Mouse (Mus musculus) lung, embryonic 16.5 days (tissue): Measurements from ENCODE around the gene Neurod2. TPM values are rescaled to one million over a fixed set of nuclear protein-coding genes. Genes with fewer than 3 reads are reported as not detected.
A peak's percentile ranks its signal among the peaks of the same experiment; 100 is the strongest.

ENCODE experiments used
- ATAC-seq: fragments of 200-750 bp; cut with Nextera tagmentation; 2 replicates; pipeline ENCODE4 v1.8.0; 2017; ENCODE audit warnings: low read depth, mild to moderate bottlenecking, moderate library complexity
- H3K27ac ChIP-seq: fragments of 300-500 bp; sonication (generic); 2 replicates; pipeline ENCODE4 v1.5.1; 2014; ENCODE audit warnings: mild to moderate bottlenecking, control low read depth, low read length
- H3K27me3 ChIP-seq: fragments of 300-500 bp; sonication (generic); 2 replicates; pipeline ENCODE4 v1.6.1; 2014; ENCODE audit warnings: low read depth, low read length, mixed read lengths; ENCODE audit not compliant: control insufficient read depth, insufficient read depth
- H3K36me3 ChIP-seq: fragments of 300-500 bp; sonication (generic); 2 replicates; pipeline ENCODE4 v1.6.1; 2014; ENCODE audit warnings: low read length; ENCODE audit not compliant: control insufficient read depth, insufficient read depth
- H3K4me1 ChIP-seq: fragments of 300-500 bp; sonication (generic); replicated peaks from 2 replicates; pipeline ENCODE4 v1.6.1; 2014; ENCODE audit warnings: low read length, mixed read lengths; ENCODE audit not compliant: control insufficient read depth, insufficient read depth
- H3K4me2 ChIP-seq: fragments of 300-500 bp; sonication (generic); 2 replicates; pipeline ENCODE4 v1.6.1; 2014; ENCODE audit warnings: low read depth, low read length, control low read depth
- H3K4me3 ChIP-seq: fragments of 300-500 bp; sonication (generic); 2 replicates; pipeline ENCODE4 v1.5.1; 2014; ENCODE audit warnings: mild to moderate bottlenecking, low read length, control low read depth
- H3K9ac ChIP-seq: fragments of 300-500 bp; sonication (generic); 2 replicates; pipeline ENCODE4 v1.6.1; 2014; ENCODE audit warnings: low read length, control low read depth
- H3K9me3 ChIP-seq: fragments of 300-500 bp; sonication (generic); 2 replicates; pipeline ENCODE4 v1.6.1; 2016; ENCODE audit warnings: low read length; ENCODE audit not compliant: control insufficient read depth
- WGBS: fragments of 180-500 bp; shearing (Covaris S2); extraction: QIAGEN DNeasy Blood & Tissue Kit; methylation state at CpG from one replicate; pipeline ENCODE4 v1.1.7; 2014; 5-methylcytosine and 5-hydroxymethylcytosine counted together
- polyA plus RNA-seq: library from polyadenylated mRNA; unstranded; fragments of >200 nt; fragmentation: Nextera tagmentation; extraction: Ambion mirVana; gene quantifications from 2 replicates; pipeline ENCODE4 v1.2.1, GENCODE M21; 2015

The Neurod2 gene
- polyA plus RNA-seq, 1 experiment from 2014 or later = not detected

- no peaks in the 10 kb centered on the region for H3K4me1 ChIP-seq
- H3K36me3 ChIP-seq = no peaks in the 10 kb centered on the region
- H3K9ac ChIP-seq = no peak overlapping the region
- no peaks in the 10 kb centered on the region for H3K9me3 ChIP-seq
- H3K27me3 ChIP-seq = peaks cover 85% of the 10 kb centered on the region
- H3K27ac ChIP-seq = no peak overlapping the region
- no peak overlapping the region for H3K4me2 ChIP-seq
- WGBS = 7% methylated on average over 7 of the region's 7 CpGs
- no peak for ATAC-seq
- H3K4me3 ChIP-seq = no peak overlapping the region
Observed at GRCm38 (mm10) chr11:98317479-98317878, 12.0 kb downstream of the Neurod2 start.

- ATAC-seq = no peak
- Histone ChIP-seq H3K27ac (no peak overlapping the region), H3K9ac (no peak overlapping the region), H3K9me3 (no peaks in the 10 kb centered on the region), H3K4me3 (no peak overlapping the region), H3K27me3 (peaks cover 52% of the 10 kb centered on the region), H3K4me1 (no peaks in the 10 kb centered on the region), H3K36me3 (no peaks in the 10 kb centered on the region), H3K4me2 (no peak overlapping the region)
- WGBS = 3% methylated on average over 26 of the region's 26 CpGs
Observed at GRCm38 (mm10) chr11:98313790-98314323, 15.6 kb downstream of the Neurod2 start.

GRCm38 (mm10) chr11:98298484-98299205 lies 30.8 kb downstream of the Neurod2 start:
- H3K27me3 ChIP-seq = peaks cover 11% of the 10 kb centered on the region
- 10% methylated on average over 10 of the region's 10 CpGs for WGBS

GRCm38 (mm10) chr11:98297778-98298177 lies 31.7 kb downstream of the Neurod2 start:
- Histone ChIP-seq H3K4me1 (peaks cover 33% of the 10 kb centered on the region), H3K36me3 (no peaks in the 10 kb centered on the region), H3K4me2 (no peak overlapping the region), H3K9me3 (no peaks in the 10 kb centered on the region), H3K27ac (no peak overlapping the region), H3K27me3 (peaks cover 11% of the 10 kb centered on the region), H3K4me3 (no peak overlapping the region), H3K9ac (no peak overlapping the region)
- WGBS = 16% methylated on average over 7 of the region's 7 CpGs
- no peak for ATAC-seq

More at GRCm38 (mm10) chr11:98298484-98299205, 30.8 kb downstream of the Neurod2 start:
- ATAC-seq = 0 out of 2 replicates have a peak, but pooled peaks have one; percentile 34
- no peak overlapping the region for H3K27ac ChIP-seq
- H3K4me3 ChIP-seq = no peak overlapping the region
- H3K9me3 ChIP-seq = no peaks in the 10 kb centered on the region
- H3K9ac ChIP-seq = no peak overlapping the region
- peaks cover 33% of the 10 kb centered on the region for H3K4me1 ChIP-seq
- H3K36me3 ChIP-seq = no peaks in the 10 kb centered on the region
- 0 out of 2 replicates have a peak overlapping the region, but pooled peaks have one; percentile 24 for H3K4me2 ChIP-seq

- Histone ChIP-seq H3K9ac (no peak overlapping the region), H3K9me3 (no peaks in the 10 kb centered on the region), H3K4me3 (no peak overlapping the region), H3K4me1 (peaks cover 33% of the 10 kb centered on the region), H3K27ac (no peak overlapping the region), H3K36me3 (no peaks in the 10 kb centered on the region), H3K4me2 (no peak overlapping the region), H3K27me3 (peaks cover 11% of the 10 kb centered on the region)
- ATAC-seq = no peak
- 35% methylated on average over 2 of the region's 2 CpGs for WGBS
Observed at GRCm38 (mm10) chr11:98296916-98297315, 32.5 kb downstream of the Neurod2 start.

- H3K36me3 ChIP-seq = no peaks in the 10 kb centered on the region
- H3K4me3 ChIP-seq = no peak overlapping the region
- no peak overlapping the region for H3K9ac ChIP-seq
- WGBS = 7% methylated on average over 5 of the region's 5 CpGs
- no peak overlapping the region for H3K4me2 ChIP-seq
- no peaks in the 10 kb centered on the region for H3K9me3 ChIP-seq
- H3K27me3 ChIP-seq = peaks cover 11% of the 10 kb centered on the region
- peak; percentile 45; the same call in 1 of the 2 replicates for ATAC-seq
- H3K27ac ChIP-seq = no peak overlapping the region
- peaks cover 33% of the 10 kb centered on the region for H3K4me1 ChIP-seq
Observed at GRCm38 (mm10) chr11:98296277-98296676, 33.2 kb downstream of the Neurod2 start.

GRCm38 (mm10) chr11:98295013-98295585 lies 34.3 kb downstream of the Neurod2 start:
- H3K9ac ChIP-seq = peak overlapping the region; percentile 83
- no peak for ATAC-seq
- 7% methylated on average over 9 of the region's 9 CpGs for WGBS

GRCm38 (mm10) chr11:98294188-98295012 lies 35.0 kb downstream of the Neurod2 start:
- Histone ChIP-seq H3K4me2 (peak overlapping the region; percentile 99), H3K4me3 (peak overlapping the region; percentile 74), H3K4me1 (peaks cover 33% of the 10 kb centered on the region), H3K27me3 (peaks cover 11% of the 10 kb centered on the region), H3K9ac (peak overlapping the region; percentile 83), H3K27ac (no peak overlapping the region), H3K36me3 (no peaks in the 10 kb centered on the region), H3K9me3 (no peaks in the 10 kb centered on the region)
- WGBS = 2% methylated on average over 58 of the region's 58 CpGs
- peak; percentile 87 for ATAC-seq

More at GRCm38 (mm10) chr11:98295013-98295585, 34.3 kb downstream of the Neurod2 start:
- H3K27ac ChIP-seq = no peak overlapping the region
- no peaks in the 10 kb centered on the region for H3K36me3 ChIP-seq
- H3K4me3 ChIP-seq = peak overlapping the region; percentile 74
- H3K9me3 ChIP-seq = no peaks in the 10 kb centered on the region
- peaks cover 11% of the 10 kb centered on the region for H3K27me3 ChIP-seq
- peaks cover 33% of the 10 kb centered on the region for H3K4me1 ChIP-seq
- peak overlapping the region; percentile 99 for H3K4me2 ChIP-seq

GRCm38 (mm10) chr11:98293070-98293469 lies 36.4 kb downstream of the Neurod2 start:
- Histone ChIP-seq H3K27me3 (peaks cover 10% of the 10 kb centered on the region), H3K4me2 (no peak overlapping the region), H3K4me3 (no peak overlapping the region), H3K9me3 (no peaks in the 10 kb centered on the region), H3K9ac (no peak overlapping the region), H3K36me3 (no peaks in the 10 kb centered on the region), H3K4me1 (peaks cover 22% of the 10 kb centered on the region), H3K27ac (no peak overlapping the region)
- no peak for ATAC-seq
- WGBS = 24% methylated on average over 2 of the region's 2 CpGs
